Mouse (Mus musculus): ENCODE measurements around the gene Agap1. TPM values are rescaled to one million over a fixed set of nuclear protein-coding genes. Genes with fewer than 3 reads are reported as not detected.
"Not testable (repeated sequence)": the region's sequence is repeated elsewhere in the genome, so short reads cannot be mapped to it uniquely, and the experiment has no call there.

Agap1 gene
- polyA plus RNA-seq, 1 experiment from 2014 or later = 40.4 TPM

DNA sequence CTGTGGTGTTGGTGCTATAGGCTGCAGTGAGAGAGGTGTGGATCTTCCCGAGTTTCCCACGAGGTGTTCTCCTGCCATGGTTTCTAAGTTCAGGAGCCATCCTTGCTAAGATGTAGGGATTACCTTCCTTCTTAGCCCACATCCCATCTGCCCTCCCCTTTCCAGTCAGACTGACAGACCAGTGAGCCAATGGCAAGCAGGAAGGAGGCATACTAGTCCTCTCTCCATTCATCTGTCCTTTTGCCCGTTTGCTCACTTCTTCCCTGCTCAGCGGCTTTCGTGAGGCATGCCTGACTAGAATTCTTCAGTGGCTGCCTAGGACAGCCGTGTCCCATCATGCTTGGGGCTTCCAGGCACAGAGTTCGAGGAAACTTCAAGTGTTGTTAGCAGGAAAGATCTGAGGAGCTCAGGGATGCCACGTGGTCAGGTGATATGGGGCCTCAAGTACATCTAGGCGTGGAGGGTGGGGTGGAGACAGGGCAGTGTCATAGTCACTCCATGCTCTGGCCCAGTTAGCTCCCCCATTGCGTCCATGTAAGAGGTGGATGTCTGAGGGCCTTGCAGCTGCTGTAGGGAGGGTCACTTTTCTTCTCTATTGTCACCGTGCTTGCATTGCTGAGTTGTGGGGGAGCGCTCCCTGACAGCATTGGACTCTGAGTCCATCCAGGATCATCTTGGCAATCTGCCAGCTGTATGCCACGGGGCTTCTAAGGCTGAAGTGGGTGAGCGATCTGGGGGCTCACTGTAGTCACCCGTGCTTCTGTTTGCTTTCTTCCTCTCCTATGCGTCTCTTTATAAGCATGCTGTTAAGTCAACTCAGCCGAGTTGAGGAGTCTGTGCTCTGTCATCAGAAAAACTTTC is 34.7 kb downstream of the Agap1 start:
- ATAC-seq (replicated peaks) = no peak

GRCm38 (mm10) chr1:89493177-89493576 is 38.6 kb downstream of the Agap1 start:
- Histone ChIP-seq H3K9me3 (no peaks in the 10 kb centered on the region), H3K36me3 (no peaks in the 10 kb centered on the region), H3K27me3 (no peaks in the 10 kb centered on the region), H3K4me2 (replicated peaks) (no peak overlapping the region), H3K4me1 (peaks cover 10% of the 10 kb centered on the region), H3K4me3 (no peak overlapping the region), H3K27ac (replicated peaks) (no peak overlapping the region), H3K9ac (replicated peaks) (no peak overlapping the region)
- no peak for ATAC-seq (replicated peaks)
- WGBS = 93% methylated on average over 5 of the region's 5 CpGs

More for the DNA sequence above, 34.7 kb downstream of the Agap1 start:
- no peak overlapping the region for H3K4me3 ChIP-seq
- H3K4me2 ChIP-seq (replicated peaks) = no peak overlapping the region
- H3K36me3 ChIP-seq = no peaks in the 10 kb centered on the region
- no peak overlapping the region for H3K9ac ChIP-seq (replicated peaks)
- 58% methylated on average over 17 of the region's 17 CpGs for WGBS
- H3K27me3 ChIP-seq = no peaks in the 10 kb centered on the region
- H3K27ac ChIP-seq (replicated peaks) = no peak overlapping the region
- peaks cover 14% of the 10 kb centered on the region for H3K4me1 ChIP-seq
- no peaks in the 10 kb centered on the region for H3K9me3 ChIP-seq

DNA sequence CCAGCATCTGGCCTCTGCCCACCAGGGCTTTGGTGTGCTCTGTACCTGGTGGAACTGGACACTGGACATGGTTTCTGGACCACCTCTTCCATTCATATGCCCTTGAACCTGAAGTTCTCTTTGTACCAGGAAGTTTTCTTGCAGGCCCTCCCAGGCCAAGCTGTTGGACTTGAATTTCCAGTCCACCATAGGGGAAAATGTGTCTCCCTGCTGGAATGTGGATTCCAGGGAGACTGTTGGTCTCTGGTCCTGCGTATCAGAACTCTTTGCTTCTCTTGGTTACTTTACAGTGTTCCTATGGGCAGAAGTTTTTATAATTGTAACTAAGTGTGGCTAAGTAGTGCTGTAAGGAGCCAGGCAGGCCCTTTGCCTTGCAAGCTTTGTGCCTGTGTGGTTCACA is 40.2 kb downstream of the Agap1 start:
- H3K4me1 ChIP-seq = peaks cover 8% of the 10 kb centered on the region
- H3K9me3 ChIP-seq = no peaks in the 10 kb centered on the region
- no peak overlapping the region for H3K4me2 ChIP-seq (replicated peaks)
- H3K36me3 ChIP-seq = no peaks in the 10 kb centered on the region
- WGBS = 92% methylated on average over 1 of the region's 1 CpGs
- no peak overlapping the region for H3K4me3 ChIP-seq
- H3K27ac ChIP-seq (replicated peaks) = no peak overlapping the region
- H3K27me3 ChIP-seq = no peaks in the 10 kb centered on the region
- no peak overlapping the region for H3K9ac ChIP-seq (replicated peaks)
- ATAC-seq (replicated peaks) = no peak

- no peaks in the 10 kb centered on the region for H3K9me3 ChIP-seq
- no peak overlapping the region for H3K4me2 ChIP-seq (replicated peaks)
- peaks cover 14% of the 10 kb centered on the region; the same call in 1 of the 2 replicates for H3K4me1 ChIP-seq
- no peak overlapping the region for H3K4me3 ChIP-seq
- no peak overlapping the region for H3K27ac ChIP-seq (replicated peaks)
- H3K36me3 ChIP-seq = no peaks in the 10 kb centered on the region
- WGBS = 81% methylated on average over 7 of the region's 7 CpGs
- H3K9ac ChIP-seq (replicated peaks) = no peak overlapping the region
- no peaks in the 10 kb centered on the region for H3K27me3 ChIP-seq
- ATAC-seq (replicated peaks) = no peak
Observed at GRCm38 (mm10) chr1:89496204-89496603, 41.6 kb downstream of the Agap1 start.

- H3K4me2 ChIP-seq (replicated peaks) = no peak overlapping the region
- H3K4me3 ChIP-seq = no peak overlapping the region
- WGBS = 75% methylated on average over 2 of the region's 2 CpGs
- no peak for ATAC-seq (replicated peaks)
- no peaks in the 10 kb centered on the region for H3K36me3 ChIP-seq
- H3K27me3 ChIP-seq = no peaks in the 10 kb centered on the region
- no peaks in the 10 kb centered on the region for H3K9me3 ChIP-seq
- peaks cover 14% of the 10 kb centered on the region; the same call in 1 of the 2 replicates for H3K4me1 ChIP-seq
- no peak overlapping the region for H3K27ac ChIP-seq (replicated peaks)
- no peak overlapping the region for H3K9ac ChIP-seq (replicated peaks)
Observed at GRCm38 (mm10) chr1:89500925-89501324, 46.3 kb downstream of the Agap1 start.

DNA sequence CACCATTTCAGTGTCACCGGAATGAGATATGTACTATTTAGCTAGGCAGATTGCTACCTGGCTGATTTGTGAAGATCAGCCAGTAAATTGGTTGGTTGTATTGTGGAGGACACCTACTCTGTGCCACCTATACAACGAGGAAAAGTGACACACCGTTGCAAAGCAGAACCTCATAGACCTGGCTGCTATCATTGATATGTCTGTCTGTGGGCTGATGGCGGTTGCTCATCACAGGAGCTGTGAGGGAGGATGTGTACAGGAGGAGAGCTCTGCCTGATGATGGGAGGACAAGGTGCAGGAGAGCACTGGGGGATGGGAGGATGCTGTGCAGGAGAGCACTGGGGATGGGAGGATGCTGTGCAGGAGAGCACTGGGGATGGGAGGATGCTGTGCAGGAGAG is 46.7 kb downstream of the Agap1 start:
- ATAC-seq (replicated peaks) = no peak
- Histone ChIP-seq H3K27me3 (no peaks in the 10 kb centered on the region), H3K9me3 (no peaks in the 10 kb centered on the region), H3K9ac (replicated peaks) (no peak overlapping the region), H3K4me1 (peaks cover 11% of the 10 kb centered on the region; the same call in 1 of the 2 replicates), H3K4me3 (no peak overlapping the region), H3K4me2 (replicated peaks) (no peak overlapping the region), H3K36me3 (no peaks in the 10 kb centered on the region), H3K27ac (replicated peaks) (no peak overlapping the region)
- WGBS = 86% methylated on average over 4 of the region's 4 CpGs

- H3K4me2 ChIP-seq (replicated peaks); H3K36me3 ChIP-seq; H3K27me3 ChIP-seq; H3K9me3 ChIP-seq; H3K4me3 ChIP-seq; H3K9ac ChIP-seq (replicated peaks); H3K27ac ChIP-seq (replicated peaks); ATAC-seq (replicated peaks): not testable (repeated sequence)
- peaks cover 11% of the 10 kb centered on the region; the same call in 1 of the 2 replicates for H3K4me1 ChIP-seq
Observed at GRCm38 (mm10) chr1:89501891-89502290, 47.3 kb downstream of the Agap1 start.

GRCm38 (mm10) chr1:89509196-89509595 is 54.6 kb downstream of the Agap1 start:
- ATAC-seq (replicated peaks) = no peak
- Histone ChIP-seq H3K27ac (replicated peaks) (no peak overlapping the region), H3K9ac (replicated peaks) (no peak overlapping the region), H3K27me3 (0 out of 2 replicates have a peak, but pooled peaks cover 3% of the 10 kb centered on the region), H3K4me2 (replicated peaks) (no peak overlapping the region), H3K9me3 (no peaks in the 10 kb centered on the region), H3K4me1 (peaks cover 15% of the 10 kb centered on the region), H3K36me3 (no peaks in the 10 kb centered on the region), H3K4me3 (no peak overlapping the region)
- WGBS = 56% methylated on average over 2 of the region's 2 CpGs

DNA sequence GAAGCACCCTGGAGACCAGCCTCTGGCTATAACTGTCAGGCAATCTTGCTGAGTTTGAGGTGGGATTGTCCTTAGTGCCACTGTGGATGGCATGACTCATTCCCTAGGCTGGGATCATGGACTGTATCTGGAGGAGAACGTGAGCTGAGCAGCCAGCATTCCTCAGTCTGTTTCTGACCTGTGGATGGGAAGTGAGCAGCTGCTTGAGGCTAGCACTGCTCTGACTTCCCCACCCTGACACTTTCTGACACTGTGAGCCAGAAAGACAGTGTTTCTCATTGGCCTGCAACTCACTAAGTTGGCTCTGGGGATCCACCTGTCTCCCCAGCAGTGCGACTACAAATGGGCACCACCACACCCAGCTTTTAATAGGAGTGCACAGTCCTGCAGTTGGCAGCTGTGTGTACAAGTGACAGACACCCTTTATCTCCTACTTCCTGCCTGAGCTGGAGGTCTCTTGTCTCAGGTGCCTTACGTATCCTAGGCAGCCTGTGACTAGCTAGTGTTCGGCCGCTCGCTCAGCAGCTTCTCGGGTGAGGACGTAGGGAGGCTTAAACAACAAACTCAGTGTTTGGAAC is 55.2 kb downstream of the Agap1 start:
- no peak overlapping the region for H3K4me3 ChIP-seq
- ATAC-seq (replicated peaks) = 0 out of 2 replicates have a peak, but pooled peaks have one; percentile 35
- H3K9ac ChIP-seq (replicated peaks) = no peak overlapping the region
- H3K36me3 ChIP-seq = no peaks in the 10 kb centered on the region
- H3K4me1 ChIP-seq = peaks cover 15% of the 10 kb centered on the region
- H3K9me3 ChIP-seq = no peaks in the 10 kb centered on the region
- 0 out of 2 replicates have a peak, but pooled peaks cover 3% of the 10 kb centered on the region for H3K27me3 ChIP-seq
- 9% methylated on average over 8 of the region's 8 CpGs for WGBS
- no peak overlapping the region for H3K4me2 ChIP-seq (replicated peaks)
- H3K27ac ChIP-seq (replicated peaks) = no peak overlapping the region

GRCm38 (mm10) chr1:89510731-89511130 is 56.1 kb downstream of the Agap1 start:
- 0 out of 2 replicates have a peak, but pooled peaks cover 3% of the 10 kb centered on the region for H3K27me3 ChIP-seq
- H3K36me3 ChIP-seq = no peaks in the 10 kb centered on the region
- no peak overlapping the region for H3K9ac ChIP-seq (replicated peaks)
- peaks cover 15% of the 10 kb centered on the region for H3K4me1 ChIP-seq
- H3K4me2 ChIP-seq (replicated peaks) = no peak overlapping the region
- no peaks in the 10 kb centered on the region for H3K9me3 ChIP-seq
- ATAC-seq (replicated peaks) = no peak; the same call in 1 of the 2 replicates
- H3K27ac ChIP-seq (replicated peaks) = 0 out of 2 replicates have a peak overlapping the region, but pooled peaks have one; percentile 18
- 9% methylated on average over 8 of the region's 8 CpGs for WGBS
- no peak overlapping the region for H3K4me3 ChIP-seq

DNA sequence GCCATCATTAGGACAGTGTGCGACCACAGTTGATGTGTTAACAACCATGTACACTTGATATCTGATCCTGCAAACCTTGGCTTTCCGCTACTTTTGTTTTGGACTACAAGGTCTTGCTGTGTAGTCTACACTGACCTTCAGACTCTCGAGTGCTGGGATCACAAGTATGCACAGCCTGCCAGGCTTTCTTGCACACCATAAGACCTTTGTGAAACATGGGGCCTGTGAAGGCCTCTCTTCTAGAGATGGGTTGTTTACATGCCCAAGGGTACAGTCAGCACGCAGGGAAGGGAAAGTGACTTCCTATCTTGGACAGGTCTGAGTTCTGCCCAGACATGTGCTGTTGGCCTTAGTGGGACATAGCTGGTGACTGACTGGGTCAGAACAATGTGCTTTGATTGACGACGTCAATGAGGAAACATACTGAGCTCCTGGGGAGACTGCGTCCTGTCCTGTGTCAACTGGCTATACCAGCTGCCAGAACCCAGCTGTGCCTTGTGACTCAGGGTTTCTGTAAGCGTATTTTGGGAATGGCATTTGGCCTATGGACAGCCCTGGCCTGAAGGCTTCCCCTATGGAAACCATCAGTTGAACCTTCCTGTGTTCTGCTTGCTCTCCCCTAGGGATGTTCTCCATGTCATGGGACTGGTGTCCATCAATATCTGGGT is 59.1 kb downstream of the Agap1 start:
- peaks cover 3% of the 10 kb centered on the region; the same call in 1 of the 2 replicates for H3K27me3 ChIP-seq
- 83% methylated on average over 8 of the region's 8 CpGs for WGBS
- no peak for ATAC-seq (replicated peaks)
- no peaks in the 10 kb centered on the region for H3K36me3 ChIP-seq
- H3K4me1 ChIP-seq = peaks cover 31% of the 10 kb centered on the region
- H3K4me2 ChIP-seq (replicated peaks) = no peak overlapping the region
- no peak overlapping the region for H3K9ac ChIP-seq (replicated peaks)
- H3K9me3 ChIP-seq = no peaks in the 10 kb centered on the region
- H3K4me3 ChIP-seq = no peak overlapping the region
- no peak overlapping the region for H3K27ac ChIP-seq (replicated peaks)
